Mouse (Mus musculus): ENCODE data around the gene Pacsin3. TPM values are rescaled to one million over a fixed set of nuclear protein-coding genes. Genes with fewer than 3 reads are reported as not detected.

The Pacsin3 gene
- polyA plus RNA-seq, 1 experiment from 2014 or later = 7.3 TPM

DNA sequence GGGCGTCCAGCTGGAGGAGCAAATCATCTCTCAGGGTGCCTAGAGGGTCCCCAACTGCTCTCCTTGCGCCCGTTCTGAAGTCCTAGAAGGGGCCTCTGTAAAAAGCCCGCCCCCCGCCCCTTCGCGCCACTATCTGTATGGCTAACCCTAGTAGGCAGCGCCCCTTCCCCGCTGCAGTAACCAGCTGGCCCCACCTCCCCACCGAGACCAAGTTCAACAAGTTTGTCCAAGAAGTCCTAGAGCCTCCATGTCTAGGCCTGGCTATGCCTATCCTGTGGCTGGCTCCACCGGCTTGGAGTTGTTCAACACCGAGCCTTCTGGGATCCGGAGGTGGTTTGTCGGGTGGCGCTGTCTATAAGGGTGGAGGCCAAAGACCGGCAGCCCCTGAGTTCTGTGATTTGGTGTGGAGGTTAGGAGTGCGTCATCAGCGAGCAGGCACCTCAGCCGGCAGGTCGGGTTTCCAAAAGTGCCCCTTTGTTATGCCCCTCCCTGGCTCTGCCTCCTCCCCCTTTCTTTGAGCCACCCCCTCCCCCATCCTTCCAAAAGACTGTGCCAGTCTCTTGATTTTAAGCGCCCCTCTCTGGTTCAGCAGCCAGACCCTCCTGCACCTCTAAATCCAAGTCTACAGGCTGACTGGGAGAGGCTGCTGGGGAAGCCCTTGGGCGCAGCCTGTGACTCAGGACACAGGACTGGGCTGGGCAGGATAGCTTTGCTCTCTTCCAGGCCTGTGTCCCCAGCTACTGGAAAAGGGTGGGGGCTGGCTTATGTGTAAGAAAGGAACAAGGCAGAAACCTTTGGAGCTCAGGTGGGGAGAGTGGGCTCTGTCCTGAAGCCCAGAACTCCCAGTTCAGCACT is 1.6 kb downstream of the Pacsin3 start:
- Histone ChIP-seq H3K36me3 (ENCODE audit: control insufficient read depth, insufficient read depth) (no peaks in the 10 kb centered on the region), H3K4me3 (ENCODE audit: low read depth, low read length) (peak overlapping the region; percentile 46), H3K4me2 (replicated peaks; ENCODE audit: low read depth) (peak overlapping the region; percentile 78), H3K27me3 (replicated peaks; ENCODE audit: control insufficient read depth, insufficient read depth, low read length) (peaks cover 4% of the 10 kb centered on the region), H3K9ac (ENCODE audit: low read depth, low read length) (peak overlapping the region; percentile 8; the same call in 1 of the 2 replicates), H3K9me3 (ENCODE audit: control insufficient read depth) (no peaks in the 10 kb centered on the region), H3K27ac (ENCODE audit: low read depth, low read length) (no peak overlapping the region), H3K4me1 (replicated peaks; ENCODE audit: control insufficient read depth, insufficient read depth, low read length) (peaks cover 5% of the 10 kb centered on the region; the same call in 1 of the 2 replicates)
- WGBS = 4% methylated on average over 21 of the region's 22 CpGs
- no peak for TF ChIP-seq CTCF (IDR thresholded peaks at IDR 0.05; ENCODE audit: low read depth)
- ATAC-seq = peak; percentile 18; the same call in 1 of the 2 replicates

DNA sequence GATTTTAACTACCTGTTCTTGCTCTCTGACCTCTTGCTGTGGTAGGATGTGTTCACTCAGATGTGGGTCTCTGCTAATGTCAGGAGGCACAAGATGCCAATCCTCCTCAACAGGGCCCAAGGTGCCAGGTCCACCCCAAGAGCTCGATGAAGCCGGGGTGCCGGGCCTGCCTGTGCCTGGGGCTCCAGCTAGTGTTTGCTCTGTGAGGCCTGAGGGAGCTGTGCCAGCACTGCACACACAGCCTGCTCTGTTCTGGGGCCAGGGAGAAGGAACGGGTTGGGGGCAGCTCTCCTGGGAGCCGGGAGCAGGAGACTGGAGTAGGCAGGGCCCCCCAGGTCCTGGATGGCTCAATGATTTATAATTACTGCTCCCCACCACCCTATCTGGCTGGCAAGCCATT is 2.3 kb downstream of the Pacsin3 start:
- H3K4me3 ChIP-seq (ENCODE audit: low read depth, low read length) = no peak overlapping the region
- ATAC-seq = no peak
- peaks cover 5% of the 10 kb centered on the region; the same call in 1 of the 2 replicates for H3K4me1 ChIP-seq (replicated peaks; ENCODE audit: control insufficient read depth, insufficient read depth, low read length)
- peak overlapping the region; percentile 37; the same call in 1 of the 2 replicates for H3K9ac ChIP-seq (ENCODE audit: low read depth, low read length)
- H3K4me2 ChIP-seq (replicated peaks; ENCODE audit: low read depth) = peak overlapping the region; percentile 78
- H3K27me3 ChIP-seq (replicated peaks; ENCODE audit: control insufficient read depth, insufficient read depth, low read length) = peaks cover 4% of the 10 kb centered on the region
- 55% methylated on average over 5 of the region's 5 CpGs for WGBS
- no peaks in the 10 kb centered on the region for H3K9me3 ChIP-seq (ENCODE audit: control insufficient read depth)
- TF ChIP-seq CTCF (IDR thresholded peaks at IDR 0.05; ENCODE audit: low read depth) = no peak
- H3K36me3 ChIP-seq (ENCODE audit: control insufficient read depth, insufficient read depth) = no peaks in the 10 kb centered on the region
- no peak overlapping the region for H3K27ac ChIP-seq (ENCODE audit: low read depth, low read length)

GRCm38 (mm10) chr2:91258830-91259229 is 3.1 kb downstream of the Pacsin3 start:
- no peak overlapping the region for H3K9ac ChIP-seq (ENCODE audit: low read depth, low read length)
- ATAC-seq = no peak
- H3K27ac ChIP-seq (ENCODE audit: low read depth, low read length) = no peak overlapping the region
- H3K36me3 ChIP-seq (ENCODE audit: control insufficient read depth, insufficient read depth) = no peaks in the 10 kb centered on the region
- no peak overlapping the region for H3K4me2 ChIP-seq (replicated peaks; ENCODE audit: low read depth)
- no peak overlapping the region for H3K4me3 ChIP-seq (ENCODE audit: low read depth, low read length)
- H3K9me3 ChIP-seq (ENCODE audit: control insufficient read depth) = no peaks in the 10 kb centered on the region
- no peak for TF ChIP-seq CTCF (IDR thresholded peaks at IDR 0.05; ENCODE audit: low read depth)
- peaks cover 5% of the 10 kb centered on the region; the same call in 1 of the 2 replicates for H3K4me1 ChIP-seq (replicated peaks; ENCODE audit: control insufficient read depth, insufficient read depth, low read length)
- H3K27me3 ChIP-seq (replicated peaks; ENCODE audit: control insufficient read depth, insufficient read depth, low read length) = peaks cover 4% of the 10 kb centered on the region
- WGBS = 53% methylated on average over 1 of the region's 1 CpGs

GRCm38 (mm10) chr2:91259493-91259892 is 3.7 kb downstream of the Pacsin3 start:
- no peaks in the 10 kb centered on the region for H3K9me3 ChIP-seq (ENCODE audit: control insufficient read depth)
- no peak for TF ChIP-seq CTCF (IDR thresholded peaks at IDR 0.05; ENCODE audit: low read depth)

DNA sequence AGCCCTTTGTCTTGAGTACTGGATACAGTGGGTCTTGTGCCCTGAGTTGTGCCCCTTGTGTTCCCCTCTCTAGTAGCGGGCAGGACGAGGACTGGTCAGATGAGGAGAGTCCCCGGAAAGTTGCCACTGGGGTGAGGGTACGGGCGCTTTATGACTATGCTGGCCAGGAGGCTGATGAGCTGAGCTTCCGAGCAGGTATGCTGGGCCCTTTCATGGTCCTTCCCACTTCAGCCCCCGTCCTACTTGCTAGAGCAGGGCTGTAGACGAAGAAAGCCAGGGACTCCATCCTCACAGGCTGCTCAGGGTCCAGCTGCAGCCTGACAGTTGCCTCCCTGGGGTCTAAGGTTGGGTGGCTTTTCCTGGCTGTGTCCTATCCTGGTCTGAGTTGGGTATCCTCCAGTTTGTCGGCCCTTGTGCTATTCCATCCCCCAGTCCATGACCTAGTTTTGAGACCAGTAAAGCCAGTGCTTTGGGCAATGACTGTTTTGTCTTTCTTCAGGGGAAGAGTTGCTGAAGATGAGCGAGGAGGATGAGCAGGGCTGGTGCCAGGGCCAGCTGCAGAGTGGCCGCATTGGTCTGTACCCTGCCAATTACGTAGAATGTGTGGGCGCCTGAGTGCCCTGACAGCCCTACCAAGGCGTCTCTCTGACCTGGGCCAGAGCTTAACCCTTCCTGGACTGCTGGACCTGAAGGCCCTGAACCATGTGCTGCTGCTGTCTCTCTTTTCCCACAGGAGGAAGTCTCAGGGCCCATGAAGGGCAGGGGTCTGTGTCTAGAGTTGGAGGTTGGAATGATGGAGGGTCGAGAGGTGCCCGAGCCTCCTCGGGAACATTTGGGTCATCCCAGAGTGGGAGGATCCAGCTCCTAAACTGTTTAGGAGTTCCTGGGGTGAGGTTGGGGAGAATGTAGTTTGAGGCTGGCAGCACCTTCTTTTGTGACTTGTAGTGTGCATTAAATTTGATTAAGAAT is 8.2 kb downstream of the Pacsin3 start:
- H3K9me3 ChIP-seq (ENCODE audit: control insufficient read depth) = no peaks in the 10 kb centered on the region
- H3K27me3 ChIP-seq (replicated peaks; ENCODE audit: control insufficient read depth, insufficient read depth, low read length) = no peaks in the 10 kb centered on the region
- H3K4me3 ChIP-seq (ENCODE audit: low read depth, low read length) = peak overlapping the region; percentile 76; the same call in 1 of the 2 replicates
- 87% methylated on average over 17 of the region's 17 CpGs for WGBS
- H3K9ac ChIP-seq (ENCODE audit: low read depth, low read length) = peak overlapping the region; percentile 12; the same call in 1 of the 2 replicates
- no peaks in the 10 kb centered on the region for H3K4me1 ChIP-seq (replicated peaks; ENCODE audit: control insufficient read depth, insufficient read depth, low read length)
- no peak for TF ChIP-seq CTCF (IDR thresholded peaks at IDR 0.05; ENCODE audit: low read depth)
- peaks cover 22% of the 10 kb centered on the region for H3K36me3 ChIP-seq (ENCODE audit: control insufficient read depth, insufficient read depth)
- H3K4me2 ChIP-seq (replicated peaks; ENCODE audit: low read depth) = peak overlapping the region; percentile 87
- ATAC-seq = no peak
- peak overlapping the region; percentile 95 for H3K27ac ChIP-seq (ENCODE audit: low read depth, low read length)

More at GRCm38 (mm10) chr2:91259493-91259892, 3.7 kb downstream of the Pacsin3 start:
- Histone ChIP-seq H3K4me3 (ENCODE audit: low read depth, low read length) (no peak overlapping the region), H3K36me3 (ENCODE audit: control insufficient read depth, insufficient read depth) (no peaks in the 10 kb centered on the region), H3K27ac (ENCODE audit: low read depth, low read length) (no peak overlapping the region), H3K4me1 (replicated peaks; ENCODE audit: control insufficient read depth, insufficient read depth, low read length) (peaks cover 5% of the 10 kb centered on the region; the same call in 1 of the 2 replicates), H3K27me3 (replicated peaks; ENCODE audit: control insufficient read depth, insufficient read depth, low read length) (peaks cover 4% of the 10 kb centered on the region), H3K4me2 (replicated peaks; ENCODE audit: low read depth) (no peak overlapping the region), H3K9ac (ENCODE audit: low read depth, low read length) (no peak overlapping the region)
- WGBS = 100% methylated on average over 1 of the region's 1 CpGs
- ATAC-seq = no peak
